19 mouse cellular contexts compared by ENCODE assay signal in the genomic region with DNA sequence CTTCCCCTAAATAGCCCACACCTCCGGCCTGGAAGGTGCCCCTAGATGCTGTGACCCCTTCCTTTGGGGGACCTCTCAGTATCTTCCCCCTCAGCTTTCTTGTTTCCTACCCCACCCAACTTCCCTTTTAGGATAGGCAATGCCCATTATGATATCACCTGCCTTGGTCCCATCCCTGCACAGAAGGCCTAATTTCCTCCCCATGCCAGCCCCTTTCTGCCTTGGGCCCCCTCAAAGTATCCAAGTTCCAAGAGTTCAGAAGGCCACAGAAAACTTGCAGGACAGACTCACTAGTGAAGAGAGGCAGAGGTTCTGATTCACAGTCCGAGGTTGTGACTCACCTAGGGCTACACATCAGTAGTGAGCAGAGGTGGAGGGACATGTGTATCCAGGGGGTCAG. TPM values are rescaled to one million over a fixed set of nuclear protein-coding genes. Genes with fewer than 3 reads are reported as not detected.
DNase-seq lines count a peak whose midpoint lies in the region; ATAC-seq lines count a peak whose summit lies in the region.
"Had no signal": no experiment of that assay in that cellular context is flagged by ENCODE, and none has a peak within 500 bp of the region (broad histone marks: within the 10 kb centered on the region; RNA-seq: fewer than 3 reads in every experiment).

A gene (minus strand): TSS at position 101 of the 400 bp plus-strand sequence.

- intact Hi-C loops in left cerebral cortex, postnatal 4 days (cut with DNase I), result no loop called here

- H3K27ac ChIP-seq in embryonic facial prominence, embryonic 15.5 days (replicated peaks), result no peak within 1 kb of the TSS
- H3K27ac ChIP-seq in forebrain, embryonic 16.5 days (ENCODE audit: low read length), result no peak within 1 kb of the TSS
- 0 out of 2 replicates have a peak within 1 kb of the TSS, but pooled peaks have one; percentile 5 for H3K27ac ChIP-seq in limb, embryonic 10.5 days
- H3K27ac ChIP-seq: embryonic facial prominence, embryonic 13.5 days; limb, embryonic 15.5 days had no signal

- ATAC-seq in embryonic facial prominence, embryonic 15.5 days (ENCODE audit: insufficient number of reproducible peaks, low FRiP score, low TSS enrichment, low read depth), result no peak
- ATAC-seq in forebrain, embryonic 16.5 days, result no peak

- peaks cover 8% of the 10 kb centered on the region for H3K4me1 ChIP-seq in embryonic facial prominence, embryonic 15.5 days
- H3K4me1 ChIP-seq in forebrain, embryonic 16.5 days (replicated peaks; ENCODE audit: control insufficient read depth, insufficient read depth, low read length), result peaks cover 7% of the 10 kb centered on the region
- peaks cover 27% of the 10 kb centered on the region for H3K4me1 ChIP-seq in limb, embryonic 10.5 days
- H3K4me1 ChIP-seq: megakaryocyte, embryonic 14.5 days had no signal

- no peak within 1 kb of the TSS for H3K9ac ChIP-seq in embryonic facial prominence, embryonic 15.5 days
- no peak within 1 kb of the TSS for H3K9ac ChIP-seq in forebrain, embryonic 16.5 days (replicated peaks; ENCODE audit: low read depth, low read length)
- H3K9ac ChIP-seq: embryonic facial prominence, embryonic 13.5 days; limb, embryonic 15.5 days had no signal

- no peaks in the 10 kb centered on the region for H3K36me3 ChIP-seq in embryonic facial prominence, embryonic 15.5 days
- 0 out of 2 replicates have a peak, but pooled peaks cover 2% of the 10 kb centered on the region for H3K36me3 ChIP-seq in forebrain, embryonic 16.5 days (ENCODE audit: control insufficient read depth, insufficient read depth)
- H3K36me3 ChIP-seq in limb, embryonic 10.5 days, result no peaks in the 10 kb centered on the region
- H3K36me3 ChIP-seq: embryonic facial prominence, embryonic 13.5 days; G1E; limb, embryonic 15.5 days had no signal

- H3K9me3 ChIP-seq in embryonic facial prominence, embryonic 15.5 days (replicated peaks), result no peaks in the 10 kb centered on the region
- H3K9me3 ChIP-seq in forebrain, embryonic 16.5 days (ENCODE audit: control insufficient read depth, low read length), result no peaks in the 10 kb centered on the region
- H3K9me3 ChIP-seq in limb, embryonic 10.5 days (replicated peaks), result no peaks in the 10 kb centered on the region
- H3K9me3 ChIP-seq: embryonic facial prominence, embryonic 13.5 days; G1E; limb, embryonic 15.5 days; megakaryocyte, embryonic 14.5 days had no signal

- peaks cover 4% of the 10 kb centered on the region; the same call in 1 of the 2 replicates for H3K27me3 ChIP-seq in embryonic facial prominence, embryonic 15.5 days
- H3K27me3 ChIP-seq in forebrain, embryonic 16.5 days (replicated peaks; ENCODE audit: control insufficient read depth, insufficient read depth, low read length), result no peaks in the 10 kb centered on the region
- H3K27me3 ChIP-seq in limb, embryonic 10.5 days (ENCODE audit: low read depth, poor library complexity, severe bottlenecking), result peaks cover 47% of the 10 kb centered on the region

- H3K4me2 ChIP-seq in embryonic facial prominence, embryonic 15.5 days (replicated peaks), result no peak within 1 kb of the TSS
- no peak within 1 kb of the TSS for H3K4me2 ChIP-seq in forebrain, embryonic 16.5 days (ENCODE audit: low read length)
- H3K4me2 ChIP-seq: embryonic facial prominence, embryonic 13.5 days; heart, embryonic 11.5 days; limb, embryonic 15.5 days had no signal

- DNase-seq in left cerebral cortex, postnatal 4 days, result no peak
- DNase-seq in left cerebral cortex, adult 9 months (ENCODE audit: low spot score in 2 of 2), result no peak
- no peak for DNase-seq in limb, embryonic 10.5 days (ENCODE audit: low spot score)
- no peak for DNase-seq in adrenal gland, adult 8-10 months
- no peak for DNase-seq in spleen, postnatal 10 days (ENCODE audit: low spot score in 2 of 2)
- DNase-seq: cerebellum, adult 11-12 months; gastrocnemius, postnatal 25 days; heart, postnatal 36 days; kidney, adult 8-10 months; lung, adult 18-20 months; right cerebral cortex, postnatal 14 days had no signal

- H3K4me3 ChIP-seq in embryonic facial prominence, embryonic 15.5 days (replicated peaks), result no peak within 1 kb of the TSS
- no peak within 1 kb of the TSS for H3K4me3 ChIP-seq in forebrain, embryonic 16.5 days (replicated peaks; ENCODE audit: low read length)
- no peak within 1 kb of the TSS for H3K4me3 ChIP-seq in limb, embryonic 10.5 days
- H3K4me3 ChIP-seq: embryonic facial prominence, embryonic 13.5 days; limb, embryonic 15.5 days; megakaryocyte, embryonic 14.5 days had no signal

- WGBS in embryonic facial prominence, embryonic 15.5 days, result 78% methylated on average over 2 of the region's 2 CpGs
- 92% methylated on average over 2 of the region's 2 CpGs for WGBS in forebrain, embryonic 16.5 days
- WGBS in limb, embryonic 10.5 days, result 79% methylated on average over 2 of the region's 2 CpGs

RNA-seq across cellular contexts. Expression of the gene that starts here (rescaled TPM):
- total RNA-seq in left cerebral cortex, postnatal 4 days (2021), result 10 to 100 TPM; 11.6 to 12.8 TPM
- 15.1 and 31.4 TPM in 2 replicates for polyA plus RNA-seq in embryonic facial prominence, embryonic 15.5 days (2015; fragmentation: Nextera tagmentation; extraction: Ambion mirVana)
- polyA plus RNA-seq in forebrain, embryonic 16.5 days (2015; fragmentation: Nextera tagmentation; extraction: Ambion mirVana), result 8.8 and 11.1 TPM in 2 replicates
- polyA plus RNA-seq in limb, embryonic 10.5 days (2016; fragmentation: Nextera tagmentation; extraction: Ambion mirVana), result 4.3 and 7.3 TPM in 2 replicates
- under 1 TPM in 2 of 4 experiments, not detected in 2; 0.38 to 0.68 TPM for total RNA-seq in adrenal gland, adult 8-10 months (2022)
- total RNA-seq: common myeloid progenitor, adult 5-6 weeks; gastrocnemius, postnatal 25 days had no signal
- polyA plus RNA-seq: heart, embryonic 11.5 days had no signal

Comparison
In these comparisons a context has a peak if more than half of its experiments do, and no peak if none do; other contexts are left out.
1. RNA of the gene that starts here (total RNA-seq): 11.6 to 12.8 TPM in left cerebral cortex, postnatal 4 days; 0.38 to 0.68 TPM in adrenal gland, adult 8-10 months; every median in the first group is over 4 times any median in the second.